Mouse (Mus musculus) thymus, postnatal 4 days (tissue): ENCODE data around the gene Wnk1.

Source experiments
- DNase-seq: peaks from one replicate; pipeline ENCODE4 v3.0.0; 2021

The Wnk1 gene

GRCm38 (mm10) chr6:120039668-120040556 is 1.4 kb upstream of the Wnk1 start:
- DNase-seq = peak; percentile 92

- DNase-seq = peak; percentile 63
Measured at GRCm38 (mm10) chr6:120039256-120039563, 738 bp upstream of the Wnk1 start.

GRCm38 (mm10) chr6:120037636-120038365 is 671 bp downstream of the Wnk1 start:
- DNase-seq = peak; percentile 85

GRCm38 (mm10) chr6:120037004-120037635 is 1.4 kb downstream of the Wnk1 start:
- DNase-seq = peak; percentile 82

- DNase-seq = no peak
Measured at GRCm38 (mm10) chr6:120024577-120024976, 13.9 kb downstream of the Wnk1 start.

GRCm38 (mm10) chr6:120023746-120024145 is 14.7 kb downstream of the Wnk1 start:
- DNase-seq = no peak

- no peak for DNase-seq
Measured at GRCm38 (mm10) chr6:120022042-120022441, 16.4 kb downstream of the Wnk1 start.

GRCm38 (mm10) chr6:120019697-120020096 is 18.8 kb downstream of the Wnk1 start:
- DNase-seq = no peak

GRCm38 (mm10) chr6:120013125-120013524 is 25.3 kb downstream of the Wnk1 start:
- DNase-seq = no peak

GRCm38 (mm10) chr6:120011440-120011839 is 27.0 kb downstream of the Wnk1 start:
- DNase-seq = no peak

- no peak for DNase-seq
Measured at GRCm38 (mm10) chr6:120011001-120011400, 27.5 kb downstream of the Wnk1 start.

- no peak for DNase-seq
Measured at GRCm38 (mm10) chr6:120010535-120010934, 27.9 kb downstream of the Wnk1 start.

- DNase-seq = no peak
Measured at GRCm38 (mm10) chr6:120001718-120002117, 36.8 kb downstream of the Wnk1 start.

- no peak for DNase-seq
Measured at GRCm38 (mm10) chr6:119996480-119996879, 42.0 kb downstream of the Wnk1 start.

- DNase-seq = no peak
Measured at GRCm38 (mm10) chr6:119924235-119925005, 114.1 kb downstream of the Wnk1 start.

- DNase-seq = no peak
Measured at GRCm38 (mm10) chr6:119922544-119922943, 115.9 kb downstream of the Wnk1 start.

- DNase-seq = no peak
Measured at GRCm38 (mm10) chr6:119922136-119922535, 116.3 kb downstream of the Wnk1 start.

- peak; percentile 68 for DNase-seq
Measured at GRCm38 (mm10) chr6:119918561-119919181, 119.8 kb downstream of the Wnk1 start.

- no peak for DNase-seq
Measured at GRCm38 (mm10) chr6:119915710-119916109, 122.8 kb downstream of the Wnk1 start.

GRCm38 (mm10) chr6:119912046-119912445 is 126.4 kb downstream of the Wnk1 start:
- DNase-seq = no peak

- DNase-seq = no peak
Measured at GRCm38 (mm10) chr6:119905461-119905860, 133.0 kb downstream of the Wnk1 start.

GRCm38 (mm10) chr6:119903081-119903789 is 135.2 kb downstream of the Wnk1 start:
- no peak for DNase-seq
